Mouse (Mus musculus): ENCODE results near the gene Agbl4. TPM values are rescaled to one million over a fixed set of nuclear protein-coding genes. Genes with fewer than 3 reads are reported as not detected.

Gene Agbl4
- polyA plus RNA-seq, 1 experiment = 13.1 TPM

DNA sequence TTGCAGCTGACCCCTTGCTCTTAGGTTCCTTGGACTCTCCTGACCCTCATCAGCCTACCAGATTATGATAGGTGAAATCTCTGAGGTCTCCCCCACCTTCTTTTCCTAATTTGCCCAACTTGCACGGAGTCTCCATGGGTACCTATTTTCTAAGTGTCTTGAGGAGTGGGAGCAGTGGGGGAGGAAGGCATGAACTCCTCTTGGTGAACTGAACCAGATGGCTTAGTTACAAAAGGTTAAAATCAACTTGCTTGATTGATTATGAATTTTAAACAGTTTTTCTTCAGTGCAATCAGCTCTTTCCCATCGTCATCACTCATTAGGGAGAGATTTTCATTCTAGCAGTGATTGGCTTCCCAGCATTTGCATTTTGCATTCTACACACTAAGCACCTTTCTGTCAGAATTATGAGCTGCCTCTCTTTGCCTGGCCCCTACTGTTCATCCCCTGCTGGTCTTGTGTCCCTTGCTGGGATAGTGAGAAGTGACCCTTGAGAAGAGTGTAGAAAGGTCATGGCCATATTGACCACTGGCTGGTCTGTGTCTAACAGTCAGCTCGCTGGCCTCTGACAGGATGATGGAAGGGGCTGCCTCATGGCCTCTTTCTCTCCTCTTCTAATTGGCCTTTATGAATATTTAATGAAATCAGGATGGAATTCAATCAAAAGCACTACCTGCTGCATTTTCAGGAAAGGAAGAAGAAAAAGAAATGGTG, 897.2 kb downstream of the Agbl4 start:
- no peak for TF ChIP-seq CTCF (IDR thresholded peaks at IDR 0.05; ENCODE audit: extremely low read depth, insufficient read depth, low read length)
- Histone ChIP-seq H3K4me1 (ENCODE audit: control insufficient read depth, insufficient read depth, low read length) (no peaks in the 10 kb centered on the region), H3K4me3 (ENCODE audit: insufficient read depth, low read length) (no peak overlapping the region), H3K27ac (ENCODE audit: insufficient read depth, low read length) (no peak overlapping the region)

DNA sequence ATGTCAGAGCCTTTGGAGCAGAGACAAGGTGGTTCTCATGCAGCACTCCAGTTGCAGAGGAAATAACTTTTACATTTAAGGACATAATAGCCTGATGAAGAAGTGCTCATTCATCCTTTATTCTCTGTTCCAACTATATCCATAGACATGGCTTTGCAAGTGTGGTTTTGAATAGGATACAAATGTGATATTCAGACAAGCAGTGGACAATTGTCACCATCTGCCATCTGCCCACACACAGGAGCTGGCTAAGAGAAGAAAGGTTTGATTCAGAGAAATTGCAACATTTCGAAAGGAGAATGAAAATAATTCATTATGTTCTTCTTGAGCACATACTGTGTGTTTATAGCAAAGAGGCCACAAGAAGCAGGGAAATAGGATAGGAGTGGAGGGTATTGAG, 909.1 kb downstream of the Agbl4 start:
- Histone ChIP-seq H3K27ac (ENCODE audit: insufficient read depth, low read length) (no peak overlapping the region), H3K4me1 (ENCODE audit: control insufficient read depth, insufficient read depth, low read length) (peaks cover 3% of the 10 kb centered on the region; the same call in 1 of the 2 replicates), H3K4me3 (ENCODE audit: insufficient read depth, low read length) (no peak overlapping the region)
- TF ChIP-seq CTCF (IDR thresholded peaks at IDR 0.05; ENCODE audit: extremely low read depth, insufficient read depth, low read length) (no peak), POLR2A (IDR thresholded peaks at IDR 0.05; ENCODE audit: extremely low read depth, insufficient read depth, low read length) (no peak)

DNA sequence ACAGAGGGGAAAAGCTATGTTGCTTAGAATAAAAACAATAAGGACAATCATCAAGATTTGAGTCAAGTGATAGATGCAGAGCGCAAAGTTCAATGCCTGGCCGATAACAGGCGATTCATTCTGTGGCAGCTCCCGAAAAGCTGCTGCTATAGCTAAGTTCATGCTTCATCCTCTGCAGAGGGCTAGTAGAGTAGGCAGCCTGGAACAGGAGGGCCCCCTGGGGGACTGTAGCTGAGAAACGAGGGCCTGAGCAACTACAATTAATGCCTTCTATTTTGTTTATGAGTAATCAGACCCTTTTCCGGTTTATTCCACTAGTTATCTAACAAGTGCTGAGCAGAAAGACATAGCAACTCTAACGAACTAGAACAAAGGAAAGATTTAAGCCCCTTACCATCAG, 909.7 kb downstream of the Agbl4 start:
- Histone ChIP-seq H3K27ac (ENCODE audit: insufficient read depth, low read length) (peak overlapping the region; percentile 74; the same call in 1 of the 2 replicates), H3K4me3 (ENCODE audit: insufficient read depth, low read length) (no peak overlapping the region), H3K4me1 (ENCODE audit: control insufficient read depth, insufficient read depth, low read length) (peaks cover 3% of the 10 kb centered on the region; the same call in 1 of the 2 replicates)
- TF ChIP-seq CTCF (IDR thresholded peaks at IDR 0.05; ENCODE audit: extremely low read depth, insufficient read depth, low read length) (no peak), POLR2A (IDR thresholded peaks at IDR 0.05; ENCODE audit: extremely low read depth, insufficient read depth, low read length) (no peak)

DNA sequence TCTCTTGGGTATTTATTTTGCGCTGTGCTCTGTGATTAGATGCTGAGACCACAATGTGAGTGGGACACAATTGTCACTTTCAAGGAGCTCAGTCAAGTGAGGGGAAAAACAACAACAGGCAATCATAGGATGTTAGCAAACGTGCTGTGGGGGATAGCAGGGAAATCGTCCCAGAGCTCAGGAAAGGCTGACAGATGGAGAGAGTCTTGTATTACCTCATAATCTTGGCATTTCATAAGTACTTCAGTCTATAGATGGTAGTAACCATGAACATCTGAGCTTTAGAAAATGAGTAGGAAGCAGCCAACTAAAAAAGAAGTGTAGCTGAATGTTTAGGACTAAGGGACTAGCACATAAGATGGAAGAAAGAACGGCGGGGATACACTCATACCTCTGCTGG, 910.2 kb downstream of the Agbl4 start:
- Histone ChIP-seq H3K4me1 (ENCODE audit: control insufficient read depth, insufficient read depth, low read length) (peaks cover 3% of the 10 kb centered on the region; the same call in 1 of the 2 replicates), H3K27ac (ENCODE audit: insufficient read depth, low read length) (no peak overlapping the region), H3K4me3 (ENCODE audit: insufficient read depth, low read length) (no peak overlapping the region)
- no peak for TF ChIP-seq POLR2A (IDR thresholded peaks at IDR 0.05; ENCODE audit: extremely low read depth, insufficient read depth, low read length)
- no peak for TF ChIP-seq CTCF (IDR thresholded peaks at IDR 0.05; ENCODE audit: extremely low read depth, insufficient read depth, low read length)

GRCm38 (mm10) chr4:111308572-111309288, 911.3 kb downstream of the Agbl4 start:
- Histone ChIP-seq H3K4me3 (ENCODE audit: insufficient read depth, low read length) (no peak overlapping the region), H3K4me1 (ENCODE audit: control insufficient read depth, insufficient read depth, low read length) (peaks cover 3% of the 10 kb centered on the region; the same call in 1 of the 2 replicates), H3K27ac (ENCODE audit: insufficient read depth, low read length) (0 out of 2 replicates have a peak overlapping the region, but pooled peaks have one; percentile 9)
- TF ChIP-seq POLR2A (IDR thresholded peaks at IDR 0.05; ENCODE audit: extremely low read depth, insufficient read depth, low read length) = no peak
- peak; percentile 48; the same call in 1 of the 2 replicates for TF ChIP-seq CTCF (IDR thresholded peaks at IDR 0.05; ENCODE audit: extremely low read depth, insufficient read depth, low read length)

DNA sequence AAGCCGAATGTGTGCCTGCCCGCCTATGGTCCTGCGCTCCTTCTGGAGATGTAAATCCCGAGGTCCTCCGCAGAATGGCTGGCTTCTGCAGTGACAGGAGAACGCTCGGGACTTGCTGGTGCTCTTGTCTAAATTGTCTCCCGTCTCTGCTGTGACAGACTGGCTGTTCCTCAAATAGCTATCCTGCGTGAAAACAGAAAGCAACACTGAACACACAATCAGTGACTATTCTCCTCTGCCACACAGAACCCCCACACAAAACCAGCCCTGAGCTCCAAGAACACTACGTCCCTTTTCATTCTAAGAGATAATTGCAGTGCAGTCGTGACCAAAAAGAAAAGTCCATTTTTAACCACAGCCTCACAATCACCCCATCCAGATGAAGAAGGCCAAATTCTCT, 929.6 kb downstream of the Agbl4 start:
- Histone ChIP-seq H3K4me3 (ENCODE audit: insufficient read depth, low read length) (no peak overlapping the region), H3K27ac (ENCODE audit: insufficient read depth, low read length) (peak overlapping the region; percentile 89; the same call in 1 of the 2 replicates)
- TF ChIP-seq POLR2A (IDR thresholded peaks at IDR 0.05; ENCODE audit: extremely low read depth, insufficient read depth, low read length) (peak; percentile 60), CTCF (IDR thresholded peaks at IDR 0.05; ENCODE audit: extremely low read depth, insufficient read depth, low read length) (no peak)

GRCm38 (mm10) chr4:111327760-111328373, 930.4 kb downstream of the Agbl4 start:
- Histone ChIP-seq H3K4me1 (ENCODE audit: control insufficient read depth, insufficient read depth, low read length) (peaks cover 3% of the 10 kb centered on the region; the same call in 1 of the 2 replicates), H3K4me3 (ENCODE audit: insufficient read depth, low read length) (no peak overlapping the region), H3K27ac (ENCODE audit: insufficient read depth, low read length) (peak overlapping the region; percentile 34)
- TF ChIP-seq CTCF (IDR thresholded peaks at IDR 0.05; ENCODE audit: extremely low read depth, insufficient read depth, low read length) (peak; percentile 30), POLR2A (IDR thresholded peaks at IDR 0.05; ENCODE audit: extremely low read depth, insufficient read depth, low read length) (no peak)

More for the DNA sequence above, 929.6 kb downstream of the Agbl4 start:
- peaks cover 3% of the 10 kb centered on the region; the same call in 1 of the 2 replicates for H3K4me1 ChIP-seq (ENCODE audit: control insufficient read depth, insufficient read depth, low read length)

- TF ChIP-seq POLR2A (IDR thresholded peaks at IDR 0.05; ENCODE audit: extremely low read depth, insufficient read depth, low read length) (no peak), CTCF (IDR thresholded peaks at IDR 0.05; ENCODE audit: extremely low read depth, insufficient read depth, low read length) (no peak)
- Histone ChIP-seq H3K4me1 (ENCODE audit: control insufficient read depth, insufficient read depth, low read length) (peaks cover 3% of the 10 kb centered on the region), H3K4me3 (ENCODE audit: insufficient read depth, low read length) (no peak overlapping the region), H3K27ac (ENCODE audit: insufficient read depth, low read length) (no peak overlapping the region)
Measured at GRCm38 (mm10) chr4:111329501-111329900, 932.0 kb downstream of the Agbl4 start.

GRCm38 (mm10) chr4:111332864-111333263, 935.4 kb downstream of the Agbl4 start:
- TF ChIP-seq CTCF (IDR thresholded peaks at IDR 0.05; ENCODE audit: extremely low read depth, insufficient read depth, low read length) (no peak), POLR2A (IDR thresholded peaks at IDR 0.05; ENCODE audit: extremely low read depth, insufficient read depth, low read length) (no peak)
- no peak overlapping the region for H3K4me3 ChIP-seq (ENCODE audit: insufficient read depth, low read length)
- H3K27ac ChIP-seq (ENCODE audit: insufficient read depth, low read length) = no peak overlapping the region
- peaks cover 3% of the 10 kb centered on the region for H3K4me1 ChIP-seq (ENCODE audit: control insufficient read depth, insufficient read depth, low read length)

All from cortical plate, adult 2 months (tissue).